Mouse (Mus musculus) c-Kit-positive CD71-positive TER-119-negative erythroid progenitor cells, embryonic 14.5 days (primary cell): Measurements from ENCODE around the gene Hist2h2aa1.
"Not testable (repeated sequence)": the region's sequence is repeated elsewhere in the genome, so short reads cannot be mapped to it uniquely, and the experiment has no call there.

Experiments
- DNase-seq: peaks from one replicate; pipeline ENCODE4 v3.0.0-alpha.2; 2013; ENCODE audit warnings: low read depth

Hist2h2aa1 gene

GRCm38 (mm10) chr3:96280660-96281059 lies 35.4 kb downstream of the Hist2h2aa1 start:
- no peak for DNase-seq

GRCm38 (mm10) chr3:96284457-96284856 lies 39.2 kb downstream of the Hist2h2aa1 start:
- DNase-seq: no peak

GRCm38 (mm10) chr3:96287334-96287733 lies 42.0 kb downstream of the Hist2h2aa1 start:
- not testable (repeated sequence) for DNase-seq

- DNase-seq: no peak
Observed at GRCm38 (mm10) chr3:96289201-96289600, 43.9 kb downstream of the Hist2h2aa1 start.

- DNase-seq: not testable (repeated sequence)
Observed at GRCm38 (mm10) chr3:96290727-96291126, 45.4 kb downstream of the Hist2h2aa1 start.

GRCm38 (mm10) chr3:96292641-96293040 lies 47.3 kb downstream of the Hist2h2aa1 start:
- no peak for DNase-seq

GRCm38 (mm10) chr3:96293368-96293767 lies 48.1 kb downstream of the Hist2h2aa1 start:
- no peak for DNase-seq

- no peak for DNase-seq
Observed at GRCm38 (mm10) chr3:96293787-96294186, 48.5 kb downstream of the Hist2h2aa1 start, which contains the start of gene Fcgr1. TSS of gene Fcgr1 (minus strand) at chr3:96293969.
